Mouse (Mus musculus): ENCODE results near the gene Mark1. TPM values are rescaled to one million over a fixed set of nuclear protein-coding genes. Genes with fewer than 3 reads are reported as not detected.

Mark1 gene
- polyA plus RNA-seq, 1 experiment from 2014 or later: 3.3 TPM

DNA sequence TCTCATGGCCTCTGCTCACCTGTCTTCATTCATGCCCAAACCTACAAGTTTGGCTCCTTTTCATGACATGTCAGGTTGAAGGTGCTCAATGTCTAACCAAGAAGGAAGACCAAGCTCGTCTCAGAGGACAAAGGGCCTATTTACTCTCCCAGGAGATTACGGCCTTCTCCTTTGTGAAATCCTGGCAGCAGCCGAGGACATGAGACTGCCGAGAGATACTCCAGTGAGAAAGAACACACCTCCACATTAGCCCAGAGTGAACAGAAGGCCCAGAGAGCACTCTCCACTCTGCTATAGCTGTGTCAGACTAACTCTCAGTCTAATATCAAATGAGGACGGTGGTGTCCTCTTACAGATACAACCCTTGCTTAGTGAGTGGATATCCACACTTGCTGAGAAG, 47.6 kb downstream of the Mark1 start:
- Histone ChIP-seq H3K9me3 (ENCODE audit: control insufficient read depth, low read depth, low read length) (no peaks in the 10 kb centered on the region), H3K4me2 (replicated peaks; ENCODE audit: low read depth, low read length) (no peak overlapping the region), H3K27ac (ENCODE audit: low read length) (no peak overlapping the region), H3K36me3 (ENCODE audit: control insufficient read depth, insufficient read depth, low read length) (no peaks in the 10 kb centered on the region), H3K9ac (replicated peaks; ENCODE audit: low read depth, low read length) (no peak overlapping the region), H3K27me3 (ENCODE audit: control insufficient read depth, insufficient read depth, low read length) (no peaks in the 10 kb centered on the region), H3K4me3 (ENCODE audit: low read depth, low read length) (no peak overlapping the region), H3K4me1 (ENCODE audit: control insufficient read depth, insufficient read depth, low read length) (no peaks in the 10 kb centered on the region)
- ATAC-seq (ENCODE audit: insufficient number of reproducible peaks, insufficient read depth, low FRiP score, low read depth): no peak
- 46% methylated on average over 5 of the region's 5 CpGs for WGBS

DNA sequence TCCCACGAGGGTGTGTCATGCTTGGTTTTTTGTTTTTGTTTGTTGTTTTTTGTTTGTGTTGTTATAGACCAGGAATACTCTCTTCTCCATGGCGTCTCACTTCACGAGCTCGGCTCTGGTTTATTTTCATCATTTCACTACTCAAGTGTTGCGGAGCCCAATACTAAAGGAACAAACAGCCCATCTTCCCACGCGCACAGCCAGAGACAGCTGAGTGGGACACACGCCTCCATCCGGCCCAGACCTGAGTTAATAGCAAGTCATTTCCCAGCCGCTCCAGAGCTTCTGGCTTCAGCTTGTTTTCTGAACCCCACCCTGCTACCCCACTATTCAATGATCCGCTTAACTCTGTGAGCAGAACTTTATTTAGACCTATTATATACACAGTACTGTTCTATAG, 48.3 kb downstream of the Mark1 start:
- no peak for ATAC-seq (ENCODE audit: insufficient number of reproducible peaks, insufficient read depth, low FRiP score, low read depth)
- 91% methylated on average over 11 of the region's 11 CpGs for WGBS
- Histone ChIP-seq H3K9me3 (ENCODE audit: control insufficient read depth, low read depth, low read length) (no peaks in the 10 kb centered on the region), H3K27ac (ENCODE audit: low read length) (no peak overlapping the region), H3K4me2 (replicated peaks; ENCODE audit: low read depth, low read length) (no peak overlapping the region), H3K27me3 (ENCODE audit: control insufficient read depth, insufficient read depth, low read length) (no peaks in the 10 kb centered on the region), H3K4me3 (ENCODE audit: low read depth, low read length) (no peak overlapping the region), H3K36me3 (ENCODE audit: control insufficient read depth, insufficient read depth, low read length) (no peaks in the 10 kb centered on the region), H3K9ac (replicated peaks; ENCODE audit: low read depth, low read length) (no peak overlapping the region), H3K4me1 (ENCODE audit: control insufficient read depth, insufficient read depth, low read length) (no peaks in the 10 kb centered on the region)

DNA sequence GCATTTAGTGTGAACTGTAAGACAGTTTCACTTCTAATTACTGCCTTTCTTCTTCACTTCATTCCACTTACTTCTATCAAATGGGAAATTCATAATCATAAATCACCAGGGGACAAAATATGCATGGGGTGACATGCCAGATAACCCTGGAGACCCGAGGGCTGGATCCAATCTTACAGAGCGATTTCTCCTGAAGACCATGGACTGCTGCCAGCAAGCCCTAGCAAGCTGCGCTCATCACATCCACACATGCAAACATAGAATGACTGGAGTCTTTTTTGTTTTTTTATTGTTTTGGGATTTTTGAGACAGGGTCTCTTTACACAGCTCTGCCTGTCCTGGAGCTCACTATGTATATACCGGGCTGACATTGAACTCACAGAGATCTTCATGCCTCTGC, 61.3 kb downstream of the Mark1 start:
- no peaks in the 10 kb centered on the region for H3K9me3 ChIP-seq (ENCODE audit: control insufficient read depth, low read depth, low read length)
- ATAC-seq (ENCODE audit: insufficient number of reproducible peaks, insufficient read depth, low FRiP score, low read depth): no peak
- H3K9ac ChIP-seq (replicated peaks; ENCODE audit: low read depth, low read length): no peak overlapping the region
- WGBS: 84% methylated on average over 4 of the region's 4 CpGs
- no peaks in the 10 kb centered on the region for H3K36me3 ChIP-seq (ENCODE audit: control insufficient read depth, insufficient read depth, low read length)
- no peak overlapping the region for H3K27ac ChIP-seq (ENCODE audit: low read length)
- H3K4me1 ChIP-seq (ENCODE audit: control insufficient read depth, insufficient read depth, low read length): no peaks in the 10 kb centered on the region
- H3K4me3 ChIP-seq (ENCODE audit: low read depth, low read length): no peak overlapping the region
- no peaks in the 10 kb centered on the region for H3K27me3 ChIP-seq (ENCODE audit: control insufficient read depth, insufficient read depth, low read length)
- no peak overlapping the region for H3K4me2 ChIP-seq (replicated peaks; ENCODE audit: low read depth, low read length)

DNA sequence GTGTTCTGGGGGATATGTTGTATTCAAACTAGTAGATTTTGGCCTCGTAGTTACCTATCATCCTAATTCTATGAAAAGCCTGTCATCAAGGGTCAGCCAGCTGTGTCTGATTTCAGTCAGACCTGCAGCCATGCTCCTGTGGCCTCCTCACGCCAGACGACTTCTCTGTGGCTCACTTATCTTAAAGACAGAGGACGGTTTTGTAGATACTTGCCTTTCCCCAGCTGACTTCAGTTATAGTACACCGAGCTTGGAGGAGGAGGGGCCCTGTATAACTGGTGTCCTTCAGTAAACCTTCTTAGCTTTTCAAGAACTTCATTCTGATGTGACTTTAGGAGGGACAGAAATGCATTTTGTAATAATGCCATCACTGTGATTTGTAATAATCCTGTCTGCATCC, 63.4 kb downstream of the Mark1 start:
- no peaks in the 10 kb centered on the region for H3K9me3 ChIP-seq (ENCODE audit: control insufficient read depth, low read depth, low read length)
- 50% methylated on average over 5 of the region's 5 CpGs for WGBS
- no peak overlapping the region for H3K4me3 ChIP-seq (ENCODE audit: low read depth, low read length)
- no peak overlapping the region for H3K4me2 ChIP-seq (replicated peaks; ENCODE audit: low read depth, low read length)
- H3K27me3 ChIP-seq (ENCODE audit: control insufficient read depth, insufficient read depth, low read length): no peaks in the 10 kb centered on the region
- no peak for ATAC-seq (ENCODE audit: insufficient number of reproducible peaks, insufficient read depth, low FRiP score, low read depth)
- H3K27ac ChIP-seq (ENCODE audit: low read length): no peak overlapping the region
- no peak overlapping the region for H3K9ac ChIP-seq (replicated peaks; ENCODE audit: low read depth, low read length)
- H3K36me3 ChIP-seq (ENCODE audit: control insufficient read depth, insufficient read depth, low read length): no peaks in the 10 kb centered on the region
- H3K4me1 ChIP-seq (ENCODE audit: control insufficient read depth, insufficient read depth, low read length): no peaks in the 10 kb centered on the region

DNA sequence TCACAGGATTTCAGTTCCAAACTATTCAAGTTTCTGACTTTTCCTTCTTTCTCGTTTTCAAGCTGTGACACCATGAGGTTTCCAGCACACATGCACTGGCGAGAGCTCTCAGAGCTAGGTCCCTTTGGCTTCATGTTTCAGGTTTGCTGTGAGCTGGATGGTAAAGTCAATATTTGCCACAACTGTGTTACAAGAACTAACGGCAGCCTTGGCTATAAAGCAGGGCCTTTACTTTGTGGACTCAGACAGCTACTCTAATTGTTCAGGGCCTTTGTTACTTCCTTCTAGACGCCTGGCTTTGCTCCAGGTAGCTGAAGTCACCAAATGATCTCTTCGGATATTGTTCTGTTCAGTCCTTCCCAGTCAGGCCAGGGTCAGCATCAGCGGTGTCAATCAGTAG, 63.9 kb downstream of the Mark1 start:
- Histone ChIP-seq H3K9ac (replicated peaks; ENCODE audit: low read depth, low read length) (no peak overlapping the region), H3K27ac (ENCODE audit: low read length) (no peak overlapping the region), H3K36me3 (ENCODE audit: control insufficient read depth, insufficient read depth, low read length) (no peaks in the 10 kb centered on the region), H3K4me2 (replicated peaks; ENCODE audit: low read depth, low read length) (no peak overlapping the region), H3K27me3 (ENCODE audit: control insufficient read depth, insufficient read depth, low read length) (no peaks in the 10 kb centered on the region), H3K4me1 (ENCODE audit: control insufficient read depth, insufficient read depth, low read length) (no peaks in the 10 kb centered on the region), H3K4me3 (ENCODE audit: low read depth, low read length) (no peak overlapping the region), H3K9me3 (ENCODE audit: control insufficient read depth, low read depth, low read length) (no peaks in the 10 kb centered on the region)
- WGBS: 54% methylated on average over 6 of the region's 6 CpGs
- no peak for ATAC-seq (ENCODE audit: insufficient number of reproducible peaks, insufficient read depth, low FRiP score, low read depth)

DNA sequence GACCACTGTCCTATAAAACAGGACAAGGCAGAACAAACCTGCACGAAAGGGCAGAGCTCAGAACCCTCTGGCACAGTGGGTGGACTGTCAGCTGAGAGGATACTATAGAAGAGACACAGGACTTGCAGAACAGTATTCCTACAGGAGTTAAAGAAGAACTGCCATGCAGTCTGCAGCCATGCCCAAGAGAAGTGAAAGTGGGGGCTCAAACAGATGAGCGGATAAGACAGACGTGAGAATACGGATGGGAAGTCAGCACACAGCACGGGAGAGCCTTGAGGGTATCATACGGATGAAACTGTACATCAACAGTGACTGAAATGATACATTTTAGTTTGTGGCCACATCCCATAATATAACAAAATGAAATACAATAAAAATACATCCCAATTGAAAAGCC, 68.3 kb downstream of the Mark1 start:
- Histone ChIP-seq H3K4me1 (ENCODE audit: control insufficient read depth, insufficient read depth, low read length) (no peaks in the 10 kb centered on the region), H3K9me3 (ENCODE audit: control insufficient read depth, low read depth, low read length) (no peaks in the 10 kb centered on the region), H3K27me3 (ENCODE audit: control insufficient read depth, insufficient read depth, low read length) (no peaks in the 10 kb centered on the region), H3K36me3 (ENCODE audit: control insufficient read depth, insufficient read depth, low read length) (0 out of 2 replicates have a peak, but pooled peaks cover 3% of the 10 kb centered on the region), H3K9ac (replicated peaks; ENCODE audit: low read depth, low read length) (no peak overlapping the region), H3K4me3 (ENCODE audit: low read depth, low read length) (no peak overlapping the region), H3K27ac (ENCODE audit: low read length) (no peak overlapping the region), H3K4me2 (replicated peaks; ENCODE audit: low read depth, low read length) (no peak overlapping the region)
- no peak for ATAC-seq (ENCODE audit: insufficient number of reproducible peaks, insufficient read depth, low FRiP score, low read depth)
- 88% methylated on average over 6 of the region's 6 CpGs for WGBS

DNA sequence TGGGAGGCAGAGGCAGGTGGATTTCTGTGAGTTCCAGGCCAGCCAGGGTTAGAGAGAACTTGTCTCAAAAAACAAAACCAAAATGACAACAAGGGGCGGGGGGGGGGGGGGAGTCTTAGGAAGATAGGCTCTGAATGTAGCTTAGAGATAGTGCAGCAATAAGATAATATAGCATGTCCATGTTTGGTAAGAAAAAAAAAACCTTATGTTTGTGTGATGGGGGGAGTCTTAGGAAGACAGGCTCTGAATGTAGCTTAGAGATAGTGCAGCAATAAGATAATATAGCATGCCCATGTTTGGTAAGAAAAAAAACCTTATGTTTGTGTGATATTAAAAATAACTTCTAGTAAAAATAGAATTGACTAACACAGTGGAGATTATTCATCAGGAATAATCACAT, 71.0 kb downstream of the Mark1 start:
- Histone ChIP-seq H3K9ac (replicated peaks; ENCODE audit: low read depth, low read length) (no peak overlapping the region), H3K36me3 (ENCODE audit: control insufficient read depth, insufficient read depth, low read length) (0 out of 2 replicates have a peak, but pooled peaks cover 3% of the 10 kb centered on the region), H3K9me3 (ENCODE audit: control insufficient read depth, low read depth, low read length) (no peaks in the 10 kb centered on the region), H3K27me3 (ENCODE audit: control insufficient read depth, insufficient read depth, low read length) (no peaks in the 10 kb centered on the region), H3K27ac (ENCODE audit: low read length) (no peak overlapping the region), H3K4me3 (ENCODE audit: low read depth, low read length) (no peak overlapping the region), H3K4me2 (replicated peaks; ENCODE audit: low read depth, low read length) (no peak overlapping the region), H3K4me1 (ENCODE audit: control insufficient read depth, insufficient read depth, low read length) (no peaks in the 10 kb centered on the region)
- ATAC-seq (ENCODE audit: insufficient number of reproducible peaks, insufficient read depth, low FRiP score, low read depth): no peak
- 86% methylated on average over 1 of the region's 1 CpGs for WGBS

DNA sequence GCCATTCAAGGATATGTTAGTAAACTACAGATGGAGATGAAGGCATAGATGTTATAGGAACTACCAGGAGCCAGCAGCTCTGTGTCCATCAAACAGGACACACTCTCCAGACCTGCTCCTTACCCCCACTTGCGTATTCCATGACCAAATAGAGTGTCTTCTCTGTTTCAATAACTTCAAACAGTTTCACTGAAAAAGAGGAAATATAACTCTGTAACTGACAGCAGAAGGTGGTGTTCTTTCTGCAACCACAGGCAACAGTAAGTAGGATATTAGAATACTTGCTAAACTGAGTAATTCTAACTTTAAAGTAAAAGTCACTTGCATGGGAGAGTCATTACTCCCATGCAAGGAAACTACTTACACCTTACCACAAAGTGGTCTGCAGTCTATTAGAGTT, 71.5 kb downstream of the Mark1 start:
- Histone ChIP-seq H3K4me3 (ENCODE audit: low read depth, low read length) (no peak overlapping the region), H3K27ac (ENCODE audit: low read length) (no peak overlapping the region), H3K9me3 (ENCODE audit: control insufficient read depth, low read depth, low read length) (no peaks in the 10 kb centered on the region), H3K4me2 (replicated peaks; ENCODE audit: low read depth, low read length) (no peak overlapping the region), H3K4me1 (ENCODE audit: control insufficient read depth, insufficient read depth, low read length) (no peaks in the 10 kb centered on the region), H3K27me3 (ENCODE audit: control insufficient read depth, insufficient read depth, low read length) (no peaks in the 10 kb centered on the region), H3K9ac (replicated peaks; ENCODE audit: low read depth, low read length) (no peak overlapping the region), H3K36me3 (ENCODE audit: control insufficient read depth, insufficient read depth, low read length) (0 out of 2 replicates have a peak, but pooled peaks cover 3% of the 10 kb centered on the region)
- 79% methylated on average over 1 of the region's 1 CpGs for WGBS
- no peak for ATAC-seq (ENCODE audit: insufficient number of reproducible peaks, insufficient read depth, low FRiP score, low read depth)

DNA sequence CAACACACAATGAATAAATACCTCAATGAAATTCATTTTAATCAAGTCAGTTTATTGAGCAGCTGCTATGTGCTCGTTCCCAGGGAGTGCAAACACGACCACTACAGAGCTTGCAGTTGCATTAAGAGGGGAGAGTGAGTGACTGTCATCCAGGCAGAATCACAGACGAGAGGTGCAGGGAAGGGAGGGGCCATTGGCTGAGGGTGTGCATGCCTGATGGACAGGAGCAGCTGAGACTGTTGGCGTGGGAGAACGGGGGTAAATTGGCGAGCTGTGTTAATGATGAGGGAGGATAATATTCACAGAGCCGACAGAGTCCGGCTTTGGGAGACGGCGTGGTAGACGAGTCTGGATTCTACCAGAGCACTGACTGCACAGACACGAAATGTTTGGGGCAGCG, 76.5 kb downstream of the Mark1 start:
- Histone ChIP-seq H3K9ac (replicated peaks; ENCODE audit: low read depth, low read length) (no peak overlapping the region), H3K4me1 (ENCODE audit: control insufficient read depth, insufficient read depth, low read length) (no peaks in the 10 kb centered on the region), H3K4me3 (ENCODE audit: low read depth, low read length) (no peak overlapping the region), H3K27ac (ENCODE audit: low read length) (no peak overlapping the region), H3K36me3 (ENCODE audit: control insufficient read depth, insufficient read depth, low read length) (peaks cover 9% of the 10 kb centered on the region; the same call in 1 of the 2 replicates), H3K27me3 (ENCODE audit: control insufficient read depth, insufficient read depth, low read length) (no peaks in the 10 kb centered on the region), H3K4me2 (replicated peaks; ENCODE audit: low read depth, low read length) (no peak overlapping the region), H3K9me3 (ENCODE audit: control insufficient read depth, low read depth, low read length) (no peaks in the 10 kb centered on the region)
- WGBS: 87% methylated on average over 13 of the region's 13 CpGs
- no peak for ATAC-seq (ENCODE audit: insufficient number of reproducible peaks, insufficient read depth, low FRiP score, low read depth)

Data from stomach, embryonic 14.5 days (tissue).